Mouse (Mus musculus) megakaryocyte, embryonic 14.5 days (primary cell): ENCODE results near the gene Arhgef25.

Experiments used
- FLI1 ChIP-seq: IDR thresholded peaks from 2 replicates; pipeline ENCODE4 v1.6.1; 2012; ENCODE audit warnings: low read length, inconsistent platforms, mixed read lengths
- GATA1 ChIP-seq: IDR thresholded peaks from 3 replicates; pipeline ENCODE4 v1.6.1; 2012; ENCODE audit warnings: mixed read lengths, low read length, inconsistent platforms, borderline replicate concordance

DNA sequence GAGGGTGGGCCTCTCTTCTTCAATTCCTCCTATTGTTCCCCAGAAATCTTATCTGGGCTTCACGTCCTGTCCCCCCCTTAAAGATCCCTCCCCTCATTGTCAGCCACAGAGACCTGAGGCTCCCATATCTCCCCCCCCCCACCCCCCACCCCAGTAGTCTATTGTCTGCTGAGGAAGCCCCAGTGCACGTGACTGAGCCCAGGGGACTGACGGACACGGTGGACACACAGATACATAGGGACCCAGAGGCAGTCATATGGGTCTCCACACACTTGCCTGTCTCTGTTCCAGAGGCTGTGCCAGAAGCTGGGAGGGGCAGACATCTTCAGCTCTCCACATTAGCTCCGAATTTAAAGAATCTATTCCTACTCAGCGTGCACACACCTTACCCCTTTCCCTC lies 8.3 kb downstream of the Arhgef25 start:
- no peak for TF ChIP-seq GATA1
- TF ChIP-seq FLI1 = no peak
